Mouse (Mus musculus) intestine, embryonic 16.5 days (tissue): Measurements from ENCODE around the gene Ifitm10. TPM values are rescaled to one million over a fixed set of nuclear protein-coding genes. Genes with fewer than 3 reads are reported as not detected.
A peak's percentile ranks its signal among the peaks of the same experiment; 100 is the strongest.

ENCODE experiments used
- ATAC-seq: fragments of 200-750 bp; cut with Nextera tagmentation; 2 replicates; pipeline ENCODE4 v1.8.0; 2017; ENCODE audit warnings: moderate TSS enrichment, moderate library complexity
- H3K27ac ChIP-seq: fragments of 300-500 bp; sonication (generic); 2 replicates; pipeline ENCODE4 v1.5.1; 2014; ENCODE audit warnings: mild to moderate bottlenecking, low read length
- H3K27me3 ChIP-seq: fragments of 300-500 bp; sonication (generic); replicated peaks from 2 replicates; pipeline ENCODE4 v1.6.1; 2014; ENCODE audit warnings: low read length, control low read depth, mixed read lengths; ENCODE audit not compliant: control insufficient read depth, insufficient read depth
- H3K36me3 ChIP-seq: fragments of 300-500 bp; sonication (generic); 2 replicates; pipeline ENCODE4 v1.6.1; 2014; ENCODE audit warnings: low read length, control low read depth; ENCODE audit not compliant: control insufficient read depth, insufficient read depth
- H3K4me1 ChIP-seq: fragments of 300-500 bp; sonication (generic); 2 replicates; pipeline ENCODE4 v1.6.1; 2014; ENCODE audit warnings: low read length, control low read depth, mixed read lengths; ENCODE audit not compliant: control insufficient read depth, insufficient read depth
- H3K4me2 ChIP-seq: fragments of 300-500 bp; sonication (generic); 2 replicates; pipeline ENCODE4 v1.6.1; 2014; ENCODE audit warnings: low read depth, low read length, control low read depth
- H3K4me3 ChIP-seq: fragments of 300-500 bp; sonication (generic); 2 replicates; pipeline ENCODE4 v1.5.1; 2014; ENCODE audit warnings: mild to moderate bottlenecking, low read length
- H3K9ac ChIP-seq: fragments of 300-500 bp; sonication (generic); 2 replicates; pipeline ENCODE4 v1.6.1; 2014; ENCODE audit warnings: low read depth, low read length
- H3K9me3 ChIP-seq: fragments of 300-500 bp; sonication (generic); 2 replicates; pipeline ENCODE4 v1.6.1; 2016; ENCODE audit warnings: low read length, control low read depth; ENCODE audit not compliant: control insufficient read depth
- WGBS: fragments of 180-500 bp; shearing (Covaris S2); extraction: QIAGEN DNeasy Blood & Tissue Kit; methylation state at CpG from one replicate; pipeline ENCODE4 v1.1.7; 2014; 5-methylcytosine and 5-hydroxymethylcytosine counted together
- polyA plus RNA-seq: library from polyadenylated mRNA; unstranded; fragments of >200 nt; fragmentation: Nextera tagmentation; extraction: Ambion mirVana; gene quantifications from 2 replicates; pipeline ENCODE4 v1.2.1, GENCODE M21; 2015

Ifitm10 gene
- polyA plus RNA-seq, 1 experiment from 2014 or later, result 1.8 TPM

DNA sequence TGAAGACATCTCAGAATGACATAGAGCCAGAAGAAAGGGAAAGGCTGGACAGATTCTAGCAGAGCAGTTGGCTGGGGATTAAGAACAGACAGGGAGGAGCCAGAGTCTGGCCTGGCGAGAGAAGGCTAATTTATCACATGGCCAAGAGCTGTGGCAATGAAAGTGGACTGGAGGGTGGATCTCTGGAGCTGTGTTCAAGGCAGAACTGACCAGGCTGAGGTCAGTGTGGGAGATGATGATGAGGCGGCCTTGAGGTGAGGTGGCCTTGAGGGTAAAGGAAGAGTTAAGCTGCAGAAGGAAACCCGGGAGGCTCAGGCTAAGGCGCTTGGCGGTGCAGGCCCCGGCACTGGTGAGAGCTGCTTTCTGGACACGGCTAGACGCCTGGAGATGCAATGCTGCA, 14.4 kb downstream of the Ifitm10 start:
- peak; percentile 19; the same call in 1 of the 2 replicates for ATAC-seq
- H3K36me3 ChIP-seq, result no peaks in the 10 kb centered on the region
- H3K9me3 ChIP-seq, result no peaks in the 10 kb centered on the region

GRCm38 (mm10) chr7:142357566-142357965, 16.0 kb downstream of the Ifitm10 start:
- Histone ChIP-seq H3K4me2 (no peak overlapping the region), H3K4me3 (no peak overlapping the region), H3K9ac (no peak overlapping the region), H3K4me1 (peaks cover 8% of the 10 kb centered on the region), H3K36me3 (no peaks in the 10 kb centered on the region), H3K9me3 (no peaks in the 10 kb centered on the region), H3K27me3 (no peaks in the 10 kb centered on the region), H3K27ac (no peak overlapping the region)
- 57% methylated on average over 3 of the region's 3 CpGs for WGBS
- ATAC-seq, result no peak

More for the DNA sequence above, 14.4 kb downstream of the Ifitm10 start:
- Histone ChIP-seq H3K4me1 (peaks cover 8% of the 10 kb centered on the region), H3K4me2 (no peak overlapping the region), H3K27ac (no peak overlapping the region), H3K27me3 (no peaks in the 10 kb centered on the region), H3K9ac (no peak overlapping the region), H3K4me3 (no peak overlapping the region)
- 56% methylated on average over 8 of the region's 8 CpGs for WGBS

GRCm38 (mm10) chr7:142354661-142355233, 18.8 kb downstream of the Ifitm10 start:
- Histone ChIP-seq H3K4me2 (no peak overlapping the region), H3K36me3 (no peaks in the 10 kb centered on the region), H3K27me3 (no peaks in the 10 kb centered on the region), H3K9ac (no peak overlapping the region), H3K4me1 (peaks cover 8% of the 10 kb centered on the region), H3K27ac (no peak overlapping the region), H3K4me3 (no peak overlapping the region), H3K9me3 (no peaks in the 10 kb centered on the region)
- ATAC-seq, result peak; percentile 59
- 52% methylated on average over 8 of the region's 8 CpGs for WGBS

DNA sequence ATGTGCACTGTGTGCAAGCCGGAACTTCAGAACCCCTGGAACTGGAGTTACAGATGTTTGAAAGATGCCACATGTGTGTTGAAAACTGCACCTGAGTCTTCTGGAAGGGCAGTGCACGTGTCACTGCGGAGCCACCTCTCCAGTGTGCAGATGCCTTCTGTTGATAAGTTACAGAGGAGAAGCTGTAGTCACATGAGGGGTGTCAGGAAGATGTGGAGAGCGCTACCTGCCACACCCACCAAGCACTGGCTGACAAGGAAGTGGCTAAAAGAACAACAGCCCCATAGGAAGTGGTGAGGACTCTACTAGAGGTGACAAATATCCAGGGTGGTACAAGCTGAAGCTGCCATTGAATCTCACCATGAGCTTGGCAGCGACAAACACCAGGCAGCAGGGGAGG, 19.7 kb downstream of the Ifitm10 start:
- no peaks in the 10 kb centered on the region for H3K36me3 ChIP-seq
- H3K9ac ChIP-seq, result no peak overlapping the region
- peaks cover 14% of the 10 kb centered on the region for H3K4me1 ChIP-seq
- peak; percentile 72 for ATAC-seq
- no peaks in the 10 kb centered on the region for H3K27me3 ChIP-seq
- no peak overlapping the region for H3K4me2 ChIP-seq
- H3K4me3 ChIP-seq, result no peak overlapping the region
- H3K9me3 ChIP-seq, result no peaks in the 10 kb centered on the region
- no peak overlapping the region for H3K27ac ChIP-seq
- WGBS, result 63% methylated on average over 5 of the region's 5 CpGs

DNA sequence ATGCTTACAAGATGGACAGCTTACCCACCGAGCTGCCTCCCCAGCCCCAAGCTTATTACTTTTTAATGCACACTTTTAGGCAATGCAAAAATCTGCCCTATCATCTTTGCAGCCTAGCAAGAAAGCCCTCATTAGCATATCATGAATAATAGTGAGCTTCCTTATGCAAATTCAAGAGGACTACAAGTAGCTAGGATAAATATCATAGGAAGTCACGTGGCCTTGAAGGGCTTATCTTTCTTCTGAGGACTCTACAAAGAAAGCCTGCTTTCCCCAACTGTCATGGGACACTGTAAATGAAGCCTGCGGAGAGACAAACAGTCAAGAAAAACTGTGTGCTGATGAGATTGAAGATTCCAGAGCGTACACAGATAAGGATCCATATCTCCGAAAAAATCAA, 22.0 kb downstream of the Ifitm10 start:
- Histone ChIP-seq H3K9ac (no peak overlapping the region), H3K27me3 (no peaks in the 10 kb centered on the region), H3K27ac (no peak overlapping the region), H3K4me1 (peaks cover 14% of the 10 kb centered on the region), H3K9me3 (no peaks in the 10 kb centered on the region), H3K4me2 (no peak overlapping the region), H3K36me3 (no peaks in the 10 kb centered on the region), H3K4me3 (no peak overlapping the region)
- no peak for ATAC-seq
- WGBS, result 52% methylated on average over 5 of the region's 5 CpGs

- H3K27ac ChIP-seq, result no peak overlapping the region
- no peaks in the 10 kb centered on the region for H3K9me3 ChIP-seq
- H3K4me2 ChIP-seq, result no peak overlapping the region
- H3K36me3 ChIP-seq, result no peaks in the 10 kb centered on the region
- 29% methylated on average over 9 of the region's 9 CpGs for WGBS
- H3K4me1 ChIP-seq, result peaks cover 7% of the 10 kb centered on the region
- H3K9ac ChIP-seq, result no peak overlapping the region
- no peaks in the 10 kb centered on the region for H3K27me3 ChIP-seq
- peak; percentile 23; the same call in 1 of the 2 replicates for ATAC-seq
- H3K4me3 ChIP-seq, result no peak overlapping the region
Observed at GRCm38 (mm10) chr7:142349308-142349961, 24.1 kb downstream of the Ifitm10 start.

- no peaks in the 10 kb centered on the region for H3K36me3 ChIP-seq
- no peaks in the 10 kb centered on the region for H3K9me3 ChIP-seq
- no peak overlapping the region for H3K4me2 ChIP-seq
- 71% methylated on average over 4 of the region's 4 CpGs for WGBS
- no peak overlapping the region for H3K27ac ChIP-seq
- H3K9ac ChIP-seq, result no peak overlapping the region
- H3K27me3 ChIP-seq, result no peaks in the 10 kb centered on the region
- no peak overlapping the region for H3K4me3 ChIP-seq
- ATAC-seq, result no peak
- peaks cover 6% of the 10 kb centered on the region; the same call in 1 of the 2 replicates for H3K4me1 ChIP-seq
Observed at GRCm38 (mm10) chr7:142347542-142347941, 26.0 kb downstream of the Ifitm10 start.

DNA sequence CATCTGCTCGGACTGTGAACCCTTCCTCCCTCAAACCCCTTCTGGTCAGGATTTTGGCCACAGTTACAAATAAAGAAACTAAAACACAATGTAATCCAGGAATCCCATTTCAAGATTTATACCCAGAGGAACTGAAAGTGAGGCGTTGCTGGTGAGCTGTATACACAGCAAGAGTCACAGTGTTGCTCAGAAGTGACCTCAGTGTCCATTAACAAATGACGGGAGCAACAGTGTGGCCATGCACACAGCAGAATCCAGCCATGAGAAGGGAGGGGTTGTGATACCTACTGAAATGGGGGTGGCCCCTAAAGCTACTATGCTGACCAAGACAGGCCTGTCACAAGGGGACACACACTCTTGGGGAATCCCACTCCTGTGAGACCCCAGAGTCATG, 31.3 kb downstream of the Ifitm10 start:
- Histone ChIP-seq H3K9me3 (no peaks in the 10 kb centered on the region), H3K9ac (no peak overlapping the region), H3K27me3 (no peaks in the 10 kb centered on the region), H3K4me3 (no peak overlapping the region), H3K4me1 (no peaks in the 10 kb centered on the region), H3K27ac (no peak overlapping the region), H3K4me2 (no peak overlapping the region), H3K36me3 (no peaks in the 10 kb centered on the region)
- 64% methylated on average over 3 of the region's 3 CpGs for WGBS
- ATAC-seq, result no peak

DNA sequence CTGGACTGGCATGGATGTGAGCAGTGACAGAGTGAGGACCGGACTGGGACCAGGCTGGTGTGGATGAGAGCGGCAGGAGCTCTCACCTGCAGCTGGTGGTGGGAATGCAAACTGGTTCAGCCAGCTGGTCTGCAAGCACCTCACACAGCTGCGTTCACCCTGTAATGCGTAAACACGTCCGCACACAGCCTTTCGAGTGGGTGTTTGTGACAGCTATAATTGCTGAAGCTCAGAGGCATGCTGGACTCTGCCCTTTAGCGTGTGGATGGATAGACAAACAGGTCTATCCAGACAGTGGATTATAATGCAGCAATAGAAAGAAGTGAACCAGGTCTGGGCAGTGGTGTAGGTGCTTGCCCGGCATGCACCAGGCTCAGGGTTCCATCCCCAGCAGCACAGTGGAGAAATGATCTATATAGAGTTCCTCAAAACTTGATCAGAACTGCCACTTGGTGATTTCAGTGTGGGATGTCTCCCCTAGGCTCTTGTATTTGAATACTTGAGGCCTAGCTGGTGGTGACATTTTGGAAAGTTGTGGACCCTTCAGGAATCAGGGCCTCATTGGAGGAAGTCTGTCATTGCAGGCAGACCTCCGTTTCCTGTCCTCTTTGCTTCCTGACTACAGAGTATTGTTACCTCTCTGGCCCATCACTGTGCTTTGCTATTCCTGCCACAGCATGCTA, 31.8 kb downstream of the Ifitm10 start:
- ATAC-seq, result peak; percentile 83
- no peak overlapping the region for H3K4me2 ChIP-seq
- no peak overlapping the region for H3K9ac ChIP-seq

More for the DNA sequence above, 31.8 kb downstream of the Ifitm10 start:
- H3K27ac ChIP-seq, result no peak overlapping the region
- no peaks in the 10 kb centered on the region for H3K27me3 ChIP-seq
- H3K36me3 ChIP-seq, result no peaks in the 10 kb centered on the region
- H3K4me1 ChIP-seq, result no peaks in the 10 kb centered on the region
- WGBS, result 44% methylated on average over 10 of the region's 10 CpGs
- no peak overlapping the region for H3K4me3 ChIP-seq
- H3K9me3 ChIP-seq, result no peaks in the 10 kb centered on the region
